Mouse (Mus musculus) ovary, postnatal 36 days (tissue): ENCODE measurements around the gene Wnt7b.

Source experiments
- DNase-seq: peaks from one replicate; pipeline ENCODE4 v3.0.0; 2022; ENCODE audit warnings: low spot score, mixed read lengths

Wnt7b gene

DNA sequence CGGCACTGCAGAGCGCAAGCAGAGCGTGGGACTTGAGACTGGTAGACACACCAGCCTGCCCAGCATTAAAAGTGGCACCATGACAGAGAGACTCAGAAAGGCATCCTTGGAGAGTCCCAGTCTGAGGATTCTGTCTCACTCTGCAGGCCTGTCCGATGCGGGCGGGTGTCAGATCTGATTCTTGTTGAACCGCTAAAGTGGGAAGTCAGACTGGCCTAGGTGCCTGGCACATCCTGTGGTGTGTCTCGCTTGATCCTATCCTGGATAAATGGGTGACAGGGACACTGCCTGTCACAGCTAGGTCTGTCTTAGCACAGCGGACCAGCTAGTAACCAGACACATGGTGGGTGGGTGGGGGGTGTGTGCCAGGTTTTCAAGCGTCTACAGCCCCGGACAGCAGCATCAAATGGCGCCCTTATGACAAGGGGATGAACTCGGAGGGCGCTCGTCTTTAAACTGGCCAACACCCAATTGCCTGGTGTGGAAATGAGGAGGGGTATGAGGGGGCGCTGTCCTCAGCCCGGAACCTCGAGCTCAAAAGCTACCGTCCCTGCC lies at the start of gene Wnt7b:
Gene Wnt7b (minus strand): TSS at position 118 of the 555 bp plus-strand sequence.
- no peak for DNase-seq

GRCm38 (mm10) chr15:85631591-85631990 lies 49.3 kb upstream of the Wnt7b start:
- DNase-seq: no peak

GRCm38 (mm10) chr15:85629924-85630545 lies 47.8 kb upstream of the Wnt7b start:
- no peak for DNase-seq

DNA sequence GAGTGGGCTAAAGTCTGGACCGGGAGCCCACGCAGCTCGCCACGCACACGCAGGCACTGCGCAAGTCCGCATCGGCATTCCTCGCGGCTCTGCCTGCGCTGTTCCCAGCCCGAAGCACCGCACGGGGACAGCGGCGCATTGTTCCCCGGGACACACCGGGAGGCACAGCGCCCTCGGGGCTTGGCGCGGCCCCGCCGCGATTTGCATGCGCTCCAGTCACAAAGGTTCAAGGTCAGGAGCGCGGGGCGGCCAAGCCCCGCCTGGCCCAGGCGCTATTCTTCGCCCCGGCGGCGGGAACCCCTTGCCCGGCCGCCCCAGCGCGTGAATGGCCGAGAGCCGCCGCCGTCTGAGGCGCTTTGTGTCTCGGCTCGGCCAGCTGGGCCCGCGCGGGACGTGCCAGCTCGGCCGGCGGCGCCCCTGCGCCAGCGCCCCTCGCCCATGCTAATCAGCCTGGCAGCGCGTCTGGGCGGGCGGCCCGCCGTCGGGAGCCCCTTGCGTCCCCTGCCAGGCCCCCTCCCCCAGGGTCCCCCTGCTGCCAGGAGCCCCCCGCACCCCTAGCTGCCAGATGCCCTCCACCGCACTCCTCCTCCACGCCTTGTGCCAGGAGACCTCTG lies 43.5 kb upstream of the Wnt7b start:
- DNase-seq: peak; percentile 68

GRCm38 (mm10) chr15:85622213-85622612 lies 39.9 kb upstream of the Wnt7b start:
- no peak for DNase-seq

GRCm38 (mm10) chr15:85615537-85616100 lies 33.3 kb upstream of the Wnt7b start:
- DNase-seq: no peak

- DNase-seq: no peak
Measured at GRCm38 (mm10) chr15:85615075-85615474, 32.8 kb upstream of the Wnt7b start.

- DNase-seq: peak; percentile 67
Measured at GRCm38 (mm10) chr15:85613358-85614266, 31.3 kb upstream of the Wnt7b start.

DNA sequence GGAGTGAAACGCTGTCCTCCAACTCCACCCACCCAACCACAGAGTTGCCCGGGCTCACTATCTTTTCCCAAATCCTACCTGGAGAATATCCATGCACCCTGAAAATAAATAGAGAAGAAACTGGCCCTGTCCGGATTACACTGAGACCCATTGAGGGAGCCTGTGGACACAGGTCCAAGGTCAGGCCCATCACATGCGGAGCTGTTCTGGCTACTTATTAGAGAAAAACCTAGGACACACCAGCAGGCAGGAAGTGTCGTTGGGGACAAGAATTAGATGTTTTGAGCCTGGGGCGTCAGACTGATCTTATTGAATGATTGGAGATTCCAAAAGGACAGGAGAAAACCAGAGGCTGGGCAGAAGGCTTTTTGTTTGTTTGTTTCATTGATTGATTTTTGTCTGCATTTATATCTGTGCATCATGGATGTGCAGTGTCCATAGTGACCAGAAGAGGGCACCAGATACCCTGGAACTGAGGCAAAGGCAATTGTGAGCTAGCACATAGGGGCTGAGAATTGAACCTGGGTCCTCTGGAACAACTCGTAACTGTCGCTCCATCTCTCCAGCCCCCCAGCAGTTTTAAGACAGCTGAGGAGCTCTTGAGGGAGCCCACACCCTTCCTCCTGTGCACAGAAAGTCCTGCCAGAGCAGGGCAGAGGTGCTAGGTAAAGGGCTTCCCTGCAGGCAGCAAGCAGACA lies 30.5 kb upstream of the Wnt7b start:
- DNase-seq: peak; percentile 30

DNA sequence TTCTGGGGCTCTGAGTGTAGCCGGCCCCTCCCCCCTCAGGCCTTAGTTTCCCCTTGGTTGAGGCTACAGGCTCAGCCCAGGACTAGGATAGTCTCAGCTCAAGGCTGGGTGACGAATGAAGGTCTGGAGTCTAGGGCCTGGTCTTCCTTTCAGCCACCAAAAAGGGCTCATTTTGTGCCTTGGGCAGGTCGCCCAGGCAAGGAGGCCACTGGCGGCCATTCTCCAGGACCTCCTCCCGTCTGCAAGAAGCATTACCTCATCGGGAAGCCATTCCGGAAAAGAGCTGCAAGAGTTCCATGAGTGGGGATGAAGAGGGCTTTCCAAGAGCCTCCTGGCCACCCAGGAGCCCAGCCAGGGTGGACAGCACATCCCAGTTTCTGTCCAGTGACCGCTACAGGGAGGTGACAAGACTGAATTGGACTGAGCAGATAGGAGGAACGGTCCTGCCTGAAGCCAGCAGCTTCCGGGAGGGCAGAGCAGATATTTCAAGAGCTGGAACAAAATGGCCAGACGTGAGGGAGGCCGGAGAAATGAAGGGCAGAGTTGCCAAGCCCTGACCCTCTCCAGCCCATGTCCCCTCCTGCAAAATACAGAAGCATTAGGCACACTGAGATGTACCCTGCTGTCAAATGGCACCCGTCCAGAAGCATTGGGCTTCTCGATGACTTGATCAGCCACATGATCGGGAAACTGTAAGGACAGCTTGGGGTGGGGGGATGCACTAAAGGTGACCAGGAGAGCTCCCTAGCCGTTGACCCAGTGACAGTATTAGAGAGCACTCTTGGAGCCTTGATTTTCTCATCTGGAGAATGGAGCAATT lies 29.6 kb upstream of the Wnt7b start:
- peak; percentile 50 for DNase-seq

- DNase-seq: peak; percentile 82
Measured at GRCm38 (mm10) chr15:85610618-85611218, 28.4 kb upstream of the Wnt7b start.

- DNase-seq: no peak
Measured at GRCm38 (mm10) chr15:85610120-85610519, 27.8 kb upstream of the Wnt7b start.

GRCm38 (mm10) chr15:85609266-85610004 lies 27.2 kb upstream of the Wnt7b start:
- no peak for DNase-seq

GRCm38 (mm10) chr15:85605962-85606610 lies 23.8 kb upstream of the Wnt7b start:
- no peak for DNase-seq

- no peak for DNase-seq
Measured at GRCm38 (mm10) chr15:85604938-85605337, 22.7 kb upstream of the Wnt7b start.

GRCm38 (mm10) chr15:85604507-85604906 lies 22.2 kb upstream of the Wnt7b start:
- DNase-seq: no peak

DNA sequence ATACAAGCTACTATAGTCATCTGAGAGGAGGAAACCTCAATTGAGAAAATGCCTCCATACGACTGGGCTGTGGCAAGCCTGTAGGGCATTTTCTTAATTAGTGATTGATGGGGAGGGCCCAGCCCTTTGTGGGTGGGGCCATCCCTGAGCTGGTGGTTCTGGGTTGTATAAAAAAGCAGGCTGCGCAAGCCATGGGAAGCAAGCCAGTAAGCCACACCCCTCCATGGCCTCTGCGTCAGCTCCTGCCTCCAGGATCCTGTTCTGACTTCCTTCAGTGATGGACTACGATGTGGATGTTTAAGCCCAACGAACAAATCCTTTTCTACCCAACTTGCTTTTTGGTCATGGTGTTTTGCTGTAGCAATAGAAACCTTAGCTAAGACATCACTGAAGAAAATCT lies 21.1 kb upstream of the Wnt7b start:
- DNase-seq: no peak

GRCm38 (mm10) chr15:85602733-85603132 lies 20.5 kb upstream of the Wnt7b start:
- no peak for DNase-seq

GRCm38 (mm10) chr15:85602021-85602420 lies 19.7 kb upstream of the Wnt7b start:
- no peak for DNase-seq
